Mouse (Mus musculus) embryonic fibroblast, embryonic 13.5 days (primary cell): Measurements from ENCODE around the gene Cradd. TPM values are rescaled to one million over a fixed set of nuclear protein-coding genes. Genes with fewer than 3 reads are reported as not detected.

Source experiments
- H3K27ac ChIP-seq: 2 replicates; pipeline ENCODE4 v1.5.1; 2012; ENCODE audit warnings: low read length, control low read depth, inconsistent platforms; ENCODE audit not compliant: insufficient read depth
- H3K4me1 ChIP-seq: 2 replicates; pipeline ENCODE4 v1.6.1; 2011; ENCODE audit warnings: low read length; ENCODE audit not compliant: control insufficient read depth, insufficient read depth
- H3K4me3 ChIP-seq: 2 replicates; pipeline ENCODE4 v1.5.1; 2011; ENCODE audit warnings: mild to moderate bottlenecking, control low read depth, low read length; ENCODE audit not compliant: insufficient read depth
- CTCF ChIP-seq: IDR thresholded peaks from 2 replicates; pipeline ENCODE4 v1.5.1; 2011; ENCODE audit warnings: mild to moderate bottlenecking, control low read depth, low read length, moderate library complexity, borderline replicate concordance; ENCODE audit not compliant: insufficient read depth
- POLR2A ChIP-seq: IDR thresholded peaks from 2 replicates; pipeline ENCODE4 v1.6.1; 2011; ENCODE audit warnings: low read depth, mild to moderate bottlenecking, control low read depth, low read length, moderate library complexity
- polyA plus RNA-seq: library from polyadenylated mRNA; stranded (reverse); fragments of >200 nt; gene quantifications from 2 replicates; pipeline ENCODE4 v1.2.4, GENCODE M21; 2011; ENCODE audit warnings: low read depth; ENCODE audit not compliant: missing spikeins, insufficient read length

Cradd gene
- polyA plus RNA-seq, 1 experiment = 5.7 TPM

- no peak overlapping the region for H3K27ac ChIP-seq
- peaks cover 7% of the 10 kb centered on the region; the same call in 1 of the 2 replicates for H3K4me1 ChIP-seq
- TF ChIP-seq CTCF (no peak), POLR2A (no peak)
- H3K4me3 ChIP-seq = no peak overlapping the region
Observed at GRCm38 (mm10) chr10:95297024-95297423, 26.9 kb downstream of the Cradd start.

- H3K27ac ChIP-seq = no peak overlapping the region
- no peak for TF ChIP-seq POLR2A
- no peak for TF ChIP-seq CTCF
- peaks cover 7% of the 10 kb centered on the region; the same call in 1 of the 2 replicates for H3K4me1 ChIP-seq
- no peak overlapping the region for H3K4me3 ChIP-seq
Observed at GRCm38 (mm10) chr10:95293261-95293660, 30.7 kb downstream of the Cradd start.

- no peak overlapping the region for H3K4me3 ChIP-seq
- TF ChIP-seq POLR2A (no peak), CTCF (no peak)
- no peak overlapping the region for H3K27ac ChIP-seq
- H3K4me1 ChIP-seq = peaks cover 7% of the 10 kb centered on the region; the same call in 1 of the 2 replicates
Observed at GRCm38 (mm10) chr10:95292269-95292668, 31.7 kb downstream of the Cradd start.

- TF ChIP-seq CTCF = no peak
- TF ChIP-seq POLR2A = no peak
- Histone ChIP-seq H3K4me1 (peaks cover under 1% of the 10 kb centered on the region; the same call in 1 of the 2 replicates), H3K27ac (no peak overlapping the region)
Observed at GRCm38 (mm10) chr10:95291133-95291876, 32.6 kb downstream of the Cradd start.

GRCm38 (mm10) chr10:95289819-95290218 is 34.1 kb downstream of the Cradd start:
- H3K27ac ChIP-seq = no peak overlapping the region
- no peaks in the 10 kb centered on the region for H3K4me1 ChIP-seq
- no peak for TF ChIP-seq CTCF
- no peak for TF ChIP-seq POLR2A
- no peak overlapping the region for H3K4me3 ChIP-seq

More at GRCm38 (mm10) chr10:95291133-95291876, 32.6 kb downstream of the Cradd start:
- H3K4me3 ChIP-seq = no peak overlapping the region

- TF ChIP-seq CTCF (no peak), POLR2A (no peak)
- H3K27ac ChIP-seq = no peak overlapping the region
- no peak overlapping the region for H3K4me3 ChIP-seq
- no peaks in the 10 kb centered on the region for H3K4me1 ChIP-seq
Observed at GRCm38 (mm10) chr10:95288206-95288605, 35.7 kb downstream of the Cradd start.

GRCm38 (mm10) chr10:95287351-95287750 is 36.6 kb downstream of the Cradd start:
- H3K27ac ChIP-seq = no peak overlapping the region

GRCm38 (mm10) chr10:95283434-95283833 is 40.5 kb downstream of the Cradd start:
- H3K27ac ChIP-seq = no peak overlapping the region
- H3K4me3 ChIP-seq = no peak overlapping the region
- no peaks in the 10 kb centered on the region for H3K4me1 ChIP-seq
- TF ChIP-seq POLR2A (no peak), CTCF (no peak)

More at GRCm38 (mm10) chr10:95287351-95287750, 36.6 kb downstream of the Cradd start:
- H3K4me3 ChIP-seq = no peak overlapping the region
- H3K4me1 ChIP-seq = no peaks in the 10 kb centered on the region
- no peak for TF ChIP-seq CTCF
- TF ChIP-seq POLR2A = no peak

GRCm38 (mm10) chr10:95281996-95282395 is 41.9 kb downstream of the Cradd start:
- Histone ChIP-seq H3K4me3 (no peak overlapping the region), H3K4me1 (no peaks in the 10 kb centered on the region), H3K27ac (no peak overlapping the region)
- TF ChIP-seq CTCF = no peak
- TF ChIP-seq POLR2A = no peak

GRCm38 (mm10) chr10:95281466-95281990 is 42.4 kb downstream of the Cradd start:
- TF ChIP-seq POLR2A = no peak
- TF ChIP-seq CTCF = no peak
- H3K4me3 ChIP-seq = no peak overlapping the region
- no peaks in the 10 kb centered on the region for H3K4me1 ChIP-seq
- no peak overlapping the region for H3K27ac ChIP-seq
